Mouse (Mus musculus) 3134 (cell line): ENCODE measurements around the gene Chil4.

Source experiments
- DNase-seq: peaks from one replicate; pipeline ENCODE4 v3.0.0-alpha.2; 2011; ENCODE audit warnings: low spot score; ENCODE audit not compliant: insufficient read length; ENCODE audit errors: extremely low read depth

The Chil4 gene

DNA sequence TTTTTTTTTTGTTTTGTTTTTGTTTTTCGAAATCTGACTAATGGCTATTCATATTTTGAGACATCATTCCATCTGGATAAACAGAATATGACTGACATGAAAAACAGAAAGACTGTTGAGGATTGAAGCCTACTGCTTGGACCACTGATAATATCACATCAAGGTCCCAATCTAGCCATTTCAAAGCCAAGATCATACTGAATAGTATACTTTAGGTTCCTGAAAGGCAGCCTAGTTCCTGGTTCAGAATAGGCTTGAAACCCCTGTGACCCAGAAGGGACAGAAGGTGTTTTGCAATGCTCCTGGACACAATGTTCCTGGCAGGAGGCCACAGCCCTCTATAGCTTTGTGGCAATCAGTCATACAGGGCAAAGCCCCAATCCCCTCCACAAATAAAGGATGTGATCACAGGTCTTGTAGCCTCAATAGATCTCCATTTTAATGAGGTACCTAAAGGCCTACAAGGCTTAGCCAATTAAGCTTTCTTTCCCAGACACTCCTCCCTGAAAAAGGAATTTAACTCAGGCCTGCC lies 48.7 kb downstream of the Chil4 start:
- DNase-seq, result no peak

DNA sequence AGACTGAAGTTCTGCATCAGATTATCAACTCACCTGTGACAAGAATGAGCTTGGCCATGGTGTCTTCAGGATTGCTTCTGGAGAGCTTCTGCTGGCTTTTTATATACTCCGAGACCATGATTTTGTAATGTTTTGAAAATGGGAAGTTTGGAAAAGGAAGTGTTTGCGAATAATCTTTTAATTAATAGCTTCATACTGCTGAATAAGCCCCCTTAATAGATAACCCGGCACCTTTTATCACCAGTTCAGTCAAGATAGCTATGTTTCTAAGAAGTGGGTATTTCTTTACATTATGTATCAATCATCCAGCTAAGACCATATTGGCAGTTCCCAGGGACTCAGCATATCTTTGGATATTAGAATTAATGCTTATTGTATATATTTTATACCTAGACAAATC lies 51.8 kb downstream of the Chil4 start, which contains the start of gene Chil3:
Gene Chil3 (minus strand): TSS at position 101 of the 400 bp plus-strand sequence.
- no peak for DNase-seq

DNA sequence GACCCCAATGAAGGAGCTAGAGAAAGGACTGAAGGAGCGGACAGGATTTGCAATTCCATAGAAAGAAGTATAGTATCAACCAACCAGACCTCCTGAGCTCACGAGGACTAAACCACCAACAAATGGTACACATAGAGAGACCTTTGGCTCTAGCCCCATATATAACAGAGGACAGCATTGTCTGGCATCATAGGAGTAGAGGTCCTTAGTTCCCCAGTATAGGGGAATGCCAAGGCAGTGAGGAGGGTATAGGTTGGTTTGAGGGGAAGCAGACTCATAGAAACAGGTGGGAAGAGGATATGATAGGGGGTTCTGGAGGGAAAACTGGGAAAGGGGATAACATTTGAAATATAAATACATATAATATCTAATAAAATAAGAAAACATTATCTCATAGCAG lies 64.9 kb downstream of the Chil4 start:
- no peak for DNase-seq
